Mouse (Mus musculus) mouse embryonic stem cell (cell line): ENCODE data around the gene Slc41a2.

Experiments used
- in situ Hi-C, 2 experiments: fragments of 300-500 bp; cut with MboI; formaldehyde crosslinking; loops; 1 replicate in 1 of 2; 3 replicates in 1 of 2; pipeline ENCODE4 v1.14.3; 2019 to 2020; ENCODE audit warnings: low sequenced_read_pairs in 2 of 2, low pct_unique_long_range_greater_than_20kb in 1 of 2, mixed read lengths in 1 of 2; ENCODE audit not compliant: unreplicated experiment in 1 of 2

Slc41a2 gene

DNA sequence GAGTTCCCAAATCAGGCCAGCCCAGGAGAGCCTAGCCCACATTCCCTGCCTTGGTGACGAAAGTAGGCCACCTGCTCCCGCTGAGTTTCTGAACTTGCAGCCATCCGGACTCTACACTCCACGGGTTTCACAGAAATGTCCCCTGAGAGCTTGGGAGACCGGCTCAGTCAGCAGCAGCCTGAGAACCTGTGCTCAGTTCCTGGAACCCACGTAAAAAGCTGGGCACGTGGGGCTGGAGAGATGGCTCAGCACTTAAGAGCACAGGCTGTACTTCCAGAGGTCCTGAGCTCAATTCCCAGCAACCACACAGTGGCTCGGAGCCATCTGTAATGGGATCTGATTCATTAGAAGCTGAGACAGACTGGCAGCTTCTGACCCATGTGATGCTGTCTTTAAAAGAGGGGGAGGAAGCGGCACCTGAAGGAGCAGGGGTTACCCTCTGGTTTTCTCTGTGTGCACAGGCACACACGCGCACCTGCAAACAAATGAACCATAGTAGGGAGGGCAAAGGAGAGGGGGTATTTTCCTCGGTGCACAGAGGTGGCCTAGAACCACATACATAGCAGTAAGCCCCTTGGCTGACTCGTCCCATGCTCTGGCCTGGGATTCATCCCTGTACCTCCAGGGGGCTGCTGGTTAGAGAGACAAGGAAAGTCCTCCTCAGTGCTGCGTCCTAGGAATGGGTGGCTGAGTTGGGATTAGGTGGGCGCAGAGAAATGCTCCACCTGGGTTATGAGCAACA, 155.7 kb downstream of the Slc41a2 start:
- in situ Hi-C loops = loop anchor here in 1 of 2 experiments (25.0 kb wide), 1 partner anchor 370 kb away; no protein-coding TSS in a partner anchor
